Mouse (Mus musculus) heart, postnatal 4 days (tissue): ENCODE measurements at regions not wholly inside any gene's neighbourhood (a gene's known extent, or its start where the extent isn't known, plus 50 kb on each side); places are given as distances from the start of the nearest gene placed in this dataset.

Source experiments
- DNase-seq: peaks from one replicate; pipeline ENCODE4 v3.0.0; 2021

DNA sequence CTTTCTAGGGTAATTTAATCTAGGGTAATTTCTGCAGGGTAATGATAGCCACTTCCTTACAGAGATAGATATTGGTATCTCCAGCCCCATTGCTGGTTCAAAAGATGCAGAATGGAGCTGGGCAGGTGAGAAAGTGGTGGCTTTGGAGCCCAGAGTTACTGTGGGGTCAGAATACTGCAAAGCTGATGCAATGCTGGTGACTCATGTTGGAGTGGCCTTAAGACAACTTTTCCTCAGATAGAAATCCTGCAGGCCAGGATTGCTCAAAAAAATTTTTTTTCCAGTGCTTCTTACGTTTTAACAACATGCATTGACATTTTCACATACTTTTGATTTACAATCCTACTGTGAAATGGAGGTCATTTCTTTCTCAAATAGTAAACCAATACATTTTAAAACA is 305.8 kb downstream of the Isl1 start:
- DNase-seq: no peak

DNA sequence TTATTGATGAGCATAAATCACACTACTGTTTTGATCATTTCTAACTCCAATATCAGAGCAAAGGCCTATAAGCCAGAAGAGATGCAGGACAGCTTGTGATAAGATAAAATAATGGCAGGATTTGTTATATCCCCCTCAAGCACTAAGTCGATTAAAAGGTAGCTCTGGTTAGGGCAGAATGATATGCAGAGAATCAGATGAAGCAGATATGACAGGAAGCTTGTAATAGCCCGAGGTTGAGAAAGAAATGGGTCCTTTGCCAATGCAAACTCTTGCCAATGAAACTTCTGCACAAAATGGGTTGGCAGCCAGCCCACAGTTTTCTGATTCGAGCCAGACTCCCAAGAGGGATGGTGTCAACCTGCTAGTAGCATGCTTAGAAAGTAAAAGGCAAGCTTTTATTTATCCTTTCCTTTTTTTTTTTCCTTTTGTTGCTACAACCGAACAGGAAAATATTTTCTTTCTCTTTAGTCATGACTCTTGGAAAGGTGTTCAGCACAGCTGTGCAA is 307.0 kb downstream of the Isl1 start:
- DNase-seq: peak; percentile 68

DNA sequence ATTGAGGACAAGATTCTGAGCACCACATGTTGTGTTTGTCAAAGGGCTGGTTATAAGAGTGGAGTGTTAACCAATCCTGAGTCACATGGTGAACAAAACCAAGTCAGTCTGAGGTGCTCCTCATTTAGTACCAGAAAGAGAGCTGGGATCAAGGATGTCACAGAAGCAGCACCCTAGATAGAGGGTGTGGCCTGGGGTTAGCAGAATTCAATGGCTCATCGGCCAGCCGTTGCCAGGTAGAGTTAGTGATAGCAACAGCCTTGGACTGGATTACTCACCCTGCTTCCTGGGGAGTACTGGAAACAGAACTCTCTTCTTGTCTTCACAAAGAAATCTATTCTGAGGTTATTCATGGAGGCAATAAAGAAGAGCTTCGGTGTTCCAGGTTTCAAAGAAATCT is 318.9 kb downstream of the Isl1 start:
- DNase-seq: no peak

DNA sequence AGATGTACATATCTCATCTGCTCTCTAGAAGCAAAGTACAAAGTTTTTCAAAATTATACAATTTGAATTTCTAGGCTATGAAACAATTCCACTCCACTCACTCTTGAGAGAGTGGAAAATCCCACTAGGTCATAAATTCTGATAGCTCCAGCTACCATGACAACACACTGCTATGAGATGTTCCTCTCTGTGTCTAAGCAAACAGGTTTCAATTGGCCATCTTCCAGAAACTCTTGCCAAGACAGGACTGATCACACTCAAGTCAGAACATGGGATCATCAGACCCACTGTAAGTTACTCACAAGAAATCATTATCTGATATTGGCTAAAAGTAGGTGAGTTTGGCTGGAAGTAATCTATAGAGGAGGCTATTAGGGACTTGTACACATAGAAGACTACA is 320.4 kb downstream of the Isl1 start:
- DNase-seq: no peak

DNA sequence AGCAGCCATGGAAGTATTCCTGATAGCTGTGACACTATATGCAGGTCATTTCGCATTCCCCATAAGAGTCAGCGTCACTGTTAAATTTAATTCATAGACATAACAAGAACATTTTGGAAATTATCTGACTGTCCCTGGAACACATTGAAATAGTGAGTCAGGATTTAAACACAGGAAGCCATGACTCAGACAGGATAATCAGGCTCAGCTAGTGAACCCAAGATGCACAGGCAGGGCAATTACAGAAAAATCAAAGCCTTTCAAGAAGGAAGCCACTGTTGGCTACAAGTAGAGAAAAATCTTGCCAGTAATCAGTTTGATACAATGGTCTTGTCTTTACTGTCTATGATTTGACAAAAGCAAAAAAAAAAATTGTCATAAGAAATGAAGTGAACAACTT is 323.2 kb downstream of the Isl1 start:
- DNase-seq: no peak

DNA sequence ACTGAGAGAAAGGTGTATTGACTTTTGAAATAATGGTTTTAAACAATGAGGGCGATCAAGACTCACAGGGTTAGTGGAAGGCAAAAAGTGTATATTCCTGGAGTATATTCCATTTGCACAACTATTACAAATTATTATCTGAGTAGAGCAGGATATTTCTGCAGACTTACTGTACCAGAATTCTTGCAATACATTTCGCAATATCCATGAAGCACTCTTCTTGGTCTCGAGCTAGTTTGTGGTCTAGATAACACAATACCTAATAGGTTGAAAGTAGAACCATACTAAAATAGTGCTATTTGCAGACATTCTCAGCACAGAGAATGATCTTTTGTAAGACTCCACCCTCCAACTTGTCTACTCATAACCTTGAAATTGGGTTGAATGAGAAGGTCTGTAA is 323.8 kb downstream of the Isl1 start:
- no peak for DNase-seq

DNA sequence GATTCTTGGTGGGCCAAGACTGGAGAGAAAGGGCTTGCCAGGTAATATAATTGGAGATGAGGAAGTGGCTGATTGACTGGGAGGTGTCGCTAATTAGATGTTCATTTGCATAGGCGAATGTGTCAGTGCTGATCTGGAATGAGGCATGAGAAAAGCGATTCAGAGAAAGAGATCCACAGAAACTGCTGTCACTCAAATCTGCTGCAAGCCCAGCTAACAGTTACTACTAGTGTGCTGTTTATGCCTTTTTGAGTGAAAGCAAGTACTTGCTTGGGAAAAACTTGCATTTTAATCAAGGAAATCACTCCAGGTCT is 331.6 kb downstream of the Isl1 start:
- DNase-seq: no peak

DNA sequence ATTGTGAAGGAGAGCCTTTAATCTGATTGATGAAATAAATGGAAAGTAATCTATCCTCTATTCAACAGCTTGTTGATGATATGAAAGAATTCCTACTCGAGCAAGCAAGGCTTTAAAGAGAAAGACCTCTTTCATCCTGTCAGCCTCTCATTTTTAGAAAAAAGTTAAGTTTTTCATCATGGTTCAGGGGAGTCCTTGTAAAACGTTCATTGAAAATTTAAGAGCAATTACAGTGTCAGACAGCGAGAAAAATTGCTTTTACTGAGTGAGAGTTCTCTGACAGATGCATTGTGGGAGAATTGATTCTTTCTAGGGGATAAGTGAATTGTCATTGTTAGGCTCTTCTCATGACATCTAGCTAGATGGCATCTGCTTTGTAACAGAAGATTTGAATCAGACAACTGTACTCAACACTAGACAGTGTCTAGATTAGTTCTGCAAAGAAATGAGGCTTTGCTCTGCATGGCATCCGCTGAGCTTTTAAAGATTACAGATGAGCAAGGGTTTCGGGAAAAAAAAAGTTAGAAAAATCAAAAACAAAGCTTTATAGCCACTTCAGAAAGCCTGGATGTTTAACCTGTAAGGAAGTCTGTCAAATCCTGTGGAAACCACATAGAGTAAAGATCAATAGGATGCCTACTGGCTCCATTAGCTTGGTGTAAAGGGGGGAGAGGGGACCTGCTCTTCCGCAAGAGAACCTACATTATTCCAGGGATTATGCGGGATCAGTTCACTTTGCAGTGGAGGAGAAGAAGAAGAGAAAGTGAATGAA is 332.2 kb downstream of the Isl1 start:
- no peak for DNase-seq
